Mouse (Mus musculus) G1E (cell line): ENCODE results near the gene Actr2.

Source experiments
- CTCF ChIP-seq: IDR thresholded peaks from 2 replicates; pipeline ENCODE4 v1.5.1; 2012; ENCODE audit warnings: low read depth, low read length, inconsistent platforms, mixed read lengths
- GATA1 ChIP-seq: IDR thresholded peaks from 2 replicates; pipeline ENCODE4 v1.6.1; 2012; ENCODE audit warnings: borderline replicate concordance, low read length, inconsistent platforms, mixed read lengths
- GATA2 ChIP-seq: IDR thresholded peaks from 2 replicates; pipeline ENCODE4 v1.6.1; 2012; ENCODE audit warnings: low read depth, low read length, inconsistent platforms, borderline replicate concordance
- TAL1 ChIP-seq: conservative IDR thresholded peaks from 2 replicates; pipeline ENCODE4 v1.6.1; 2012; ENCODE audit warnings: low read depth, low read length, inconsistent platforms, mixed read lengths

- TF ChIP-seq CTCF, result no peak
- TF ChIP-seq TAL1, result no peak
- TF ChIP-seq GATA1, result no peak
- no peak for TF ChIP-seq GATA2
Observed at GRCm38 (mm10) chr11:20038723-20039122, 74.0 kb downstream of the Actr2 start.
